Mouse (Mus musculus) MEL (cell line): ENCODE results near the gene Uspl1. TPM values are rescaled to one million over a fixed set of nuclear protein-coding genes. Genes with fewer than 3 reads are reported as not detected.

Experiments
- DNase-seq: peaks from one replicate; pipeline ENCODE4 v3.0.0; 2011; ENCODE audit warnings: low read depth, low spot score
- H3K27ac ChIP-seq: 2 replicates; pipeline ENCODE4 v1.5.1; 2012; ENCODE audit warnings: low read depth, mild to moderate bottlenecking, control low read depth, low read length, moderate library complexity; ENCODE audit not compliant: control insufficient read depth
- H3K27me3 ChIP-seq, 2 experiments: fragments of 150-350 bp in 1 of 2; sonication (generic) in 1 of 2; 2 replicates each; pipeline ENCODE4 v1.6.1; 2012; ENCODE audit warnings: low read length in 2 of 2, mild to moderate bottlenecking in 2 of 2, improper control_type of control experiment in 1 of 2, moderate library complexity in 1 of 2; ENCODE audit not compliant: insufficient read depth in 2 of 2, control insufficient read depth in 1 of 2
- H3K36me3 ChIP-seq, 2 experiments: 2 replicates each; pipeline ENCODE4 v1.6.1; 2012 to 2014; ENCODE audit warnings: low read length in 2 of 2, improper control_type of control experiment in 1 of 2, inconsistent platforms in 1 of 2, mild to moderate bottlenecking in 1 of 2; ENCODE audit not compliant: insufficient read depth in 2 of 2, control insufficient read depth in 1 of 2
- H3K4me1 ChIP-seq, 2 experiments: fragments of 150-350 bp in 1 of 2; sonication (generic) in 1 of 2; 2 replicates each; pipeline ENCODE4 v1.6.1; 2012; ENCODE audit warnings: low read length in 2 of 2, improper control_type of control experiment in 1 of 2, mild to moderate bottlenecking in 1 of 2; ENCODE audit not compliant: insufficient read depth in 2 of 2, control insufficient read depth in 1 of 2
- H3K4me3 ChIP-seq, 2 experiments: fragments of 150-350 bp in 1 of 2; sonication (generic) in 1 of 2; 2 replicates each; pipeline ENCODE4 v1.5.1; 2012; ENCODE audit warnings: low read depth in 2 of 2, low read length in 2 of 2, mild to moderate bottlenecking in 2 of 2, moderate library complexity in 2 of 2, control low read depth in 1 of 2, improper control_type of control experiment in 1 of 2; ENCODE audit not compliant: control insufficient read depth in 1 of 2, insufficient read depth in 1 of 2
- H3K79me2 ChIP-seq: 2 replicates; pipeline ENCODE4 v1.6.1; 2012; ENCODE audit warnings: mild to moderate bottlenecking, low read length, moderate library complexity; ENCODE audit not compliant: control insufficient read depth, poor library complexity, insufficient read depth
- H3K9ac ChIP-seq: 2 replicates; pipeline ENCODE4 v1.6.1; 2012; ENCODE audit warnings: low read depth, mild to moderate bottlenecking, control low read depth, low read length, moderate library complexity; ENCODE audit not compliant: control insufficient read depth, poor library complexity, severe bottlenecking
- H3K9me3 ChIP-seq: fragments of 150-350 bp; sonication (generic); replicated peaks from 2 replicates; pipeline ENCODE4 v1.6.1; 2012; ENCODE audit warnings: mild to moderate bottlenecking, low read length, improper control_type of control experiment, moderate library complexity; ENCODE audit not compliant: insufficient read depth
- BHLHE40 ChIP-seq: IDR thresholded peaks from 2 replicates; pipeline ENCODE4 v1.6.1; 2012; ENCODE audit warnings: low read depth, mild to moderate bottlenecking, inconsistent platforms, low read length, improper control_type of control experiment, borderline replicate concordance
- E2F4 ChIP-seq: IDR thresholded peaks from 2 replicates; pipeline ENCODE4 v1.6.1; 2011; ENCODE audit warnings: low read depth, low read length, improper control_type of control experiment, borderline replicate concordance
- EP300 ChIP-seq, 2 experiments: IDR thresholded peaks; 2 replicates each; pipeline ENCODE4 v1.6.1; 2011; ENCODE audit warnings: improper control_type of control experiment in 2 of 2, low read length in 2 of 2, low read depth in 1 of 2, mild to moderate bottlenecking in 1 of 2
- ETS1 ChIP-seq: IDR thresholded peaks from 2 replicates; pipeline ENCODE4 v1.6.1; 2012; ENCODE audit warnings: low read depth, mild to moderate bottlenecking, inconsistent platforms, low read length, improper control_type of control experiment, moderate library complexity
- GABPA ChIP-seq: IDR thresholded peaks from 2 replicates; pipeline ENCODE4 v1.6.1; 2012; ENCODE audit warnings: low read depth, mild to moderate bottlenecking, inconsistent platforms, low read length, improper control_type of control experiment, moderate library complexity
- GATA1 ChIP-seq: IDR thresholded peaks from 2 replicates; pipeline ENCODE4 v1.6.1; 2011; ENCODE audit warnings: low read depth, low read length, improper control_type of control experiment
- HCFC1 ChIP-seq: IDR thresholded peaks from 2 replicates; pipeline ENCODE4 v1.6.1; 2012; ENCODE audit warnings: low read depth, mild to moderate bottlenecking, inconsistent platforms, low read length, improper control_type of control experiment, moderate library complexity
- MAX ChIP-seq: IDR thresholded peaks from 2 replicates; pipeline ENCODE4 v1.6.1; 2011; ENCODE audit warnings: low read length, improper control_type of control experiment
- MEF2A ChIP-seq: IDR thresholded peaks from 2 replicates; pipeline ENCODE4 v1.6.1; 2014; ENCODE audit warnings: low read depth, mild to moderate bottlenecking, inconsistent platforms, low read length, improper control_type of control experiment; ENCODE audit not compliant: poor library complexity, insufficient replicate concordance, severe bottlenecking; ENCODE audit errors: extremely low read depth
- MXI1 ChIP-seq: IDR thresholded peaks from 2 replicates; pipeline ENCODE4 v1.6.1; 2011; ENCODE audit warnings: mild to moderate bottlenecking, low read depth, low read length, improper control_type of control experiment
- MYB ChIP-seq: IDR thresholded peaks from 2 replicates; pipeline ENCODE4 v1.6.1; 2011; ENCODE audit warnings: mild to moderate bottlenecking, low read depth, low read length, improper control_type of control experiment
- NRF1 ChIP-seq: IDR thresholded peaks from 2 replicates; pipeline ENCODE4 v1.6.1; 2014; ENCODE audit warnings: low read depth, mild to moderate bottlenecking, inconsistent platforms, low read length, improper control_type of control experiment, moderate library complexity; ENCODE audit not compliant: poor library complexity, insufficient read depth, severe bottlenecking
- POLR2AphosphoS2 ChIP-seq: IDR thresholded peaks from 2 replicates; pipeline ENCODE4 v1.6.1; 2011; ENCODE audit warnings: low read length, improper control_type of control experiment
- RAD21 ChIP-seq: IDR thresholded peaks from 2 replicates; pipeline ENCODE4 v1.6.1; 2011; ENCODE audit warnings: mild to moderate bottlenecking, low read depth, low read length, improper control_type of control experiment
- RCOR1 ChIP-seq: IDR thresholded peaks from 2 replicates; pipeline ENCODE4 v1.6.1; 2012; ENCODE audit warnings: low read depth, mild to moderate bottlenecking, inconsistent platforms, low read length, improper control_type of control experiment
- TBP ChIP-seq: IDR thresholded peaks from 2 replicates; pipeline ENCODE4 v1.8.0; 2011; ENCODE audit warnings: low read depth, low read length, improper control_type of control experiment
- UBTF ChIP-seq: IDR thresholded peaks from 2 replicates; pipeline ENCODE4 v1.6.1; 2012; ENCODE audit warnings: low read depth, mild to moderate bottlenecking, inconsistent platforms, low read length, improper control_type of control experiment, moderate library complexity, borderline replicate concordance; ENCODE audit not compliant: insufficient read depth
- USF1 ChIP-seq: IDR thresholded peaks from 2 replicates; pipeline ENCODE4 v1.6.1; 2014; ENCODE audit warnings: low read depth, mild to moderate bottlenecking, inconsistent platforms, low read length, improper control_type of control experiment, moderate library complexity
- ZKSCAN1 ChIP-seq: IDR thresholded peaks from 2 replicates; pipeline ENCODE4 v1.6.1; 2012; ENCODE audit warnings: low read depth, mild to moderate bottlenecking, inconsistent platforms, low read length, improper control_type of control experiment, moderate library complexity
- ZMIZ1 ChIP-seq: IDR thresholded peaks from 2 replicates; pipeline ENCODE4 v1.6.1; 2012; ENCODE audit warnings: low read depth, mild to moderate bottlenecking, inconsistent platforms, low read length, improper control_type of control experiment, moderate library complexity
- ZNF384 ChIP-seq: IDR thresholded peaks from 2 replicates; pipeline ENCODE4 v1.6.1; 2012; ENCODE audit warnings: low read depth, mild to moderate bottlenecking, inconsistent platforms, low read length, improper control_type of control experiment
- polyA plus RNA-seq, 2 experiments: library from polyadenylated mRNA; stranded (reverse) in 1 of 2; unstranded in 1 of 2; fragments of >175 nt in 1 of 2; fragments of >200 nt in 1 of 2; gene quantifications; 2 replicates each; pipeline versions ENCODE4 v1.2.1 to v1.2.4; 2012; ENCODE audit warnings: low replicate concordance in 2 of 2, low read depth in 1 of 2; ENCODE audit not compliant: insufficient read length in 2 of 2, insufficient read depth in 1 of 2, missing spikeins in 1 of 2
- total RNA-seq: library from RNA; depleted of rRNA; stranded (reverse); fragments of 300-350 nt; gene quantifications from 2 replicates; pipeline ENCODE4 v1.2.3, GENCODE M21; 2012

Uspl1 gene
- total and polyA plus RNA-seq, 3 experiments: 68.5 to 179 (median 94.4) TPM

DNA sequence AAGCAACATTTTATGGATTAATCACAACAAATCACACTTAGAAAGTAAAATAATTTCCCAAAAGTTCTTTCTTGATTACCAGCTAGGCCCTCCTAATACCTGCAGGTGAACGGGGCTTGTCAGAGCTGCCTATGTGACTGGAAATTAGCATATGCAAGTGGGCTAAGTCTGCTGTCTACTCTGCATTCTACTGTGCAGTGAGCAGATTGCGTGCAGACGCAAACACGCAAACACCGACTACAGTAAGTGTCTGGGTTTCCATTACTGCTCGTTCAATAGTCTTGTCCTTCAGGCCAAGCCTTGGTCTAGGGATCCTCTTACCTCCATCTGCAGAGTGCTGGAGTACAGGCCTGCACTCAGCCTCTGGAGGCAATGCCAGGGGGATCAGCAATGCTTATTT is 8.4 kb upstream of the Uspl1 start:
- Histone ChIP-seq H3K4me3 (no peak overlapping the region), H3K27ac (no peak overlapping the region), H3K9me3 (no peaks in the 10 kb centered on the region), H3K36me3 (peaks cover 0 to 17% of the 10 kb centered on the region in 2 experiments; a peak in 2 of 4 replicates), H3K9ac (no peak overlapping the region), H3K79me2 (no peaks in the 10 kb centered on the region), H3K4me1 (peaks cover 12 to 16% of the 10 kb centered on the region in 2 experiments), H3K27me3 (no peaks in the 10 kb centered on the region)
- DNase-seq: no peak
- TF ChIP-seq RAD21 (no peak), POLR2AphosphoS2 (no peak)

DNA sequence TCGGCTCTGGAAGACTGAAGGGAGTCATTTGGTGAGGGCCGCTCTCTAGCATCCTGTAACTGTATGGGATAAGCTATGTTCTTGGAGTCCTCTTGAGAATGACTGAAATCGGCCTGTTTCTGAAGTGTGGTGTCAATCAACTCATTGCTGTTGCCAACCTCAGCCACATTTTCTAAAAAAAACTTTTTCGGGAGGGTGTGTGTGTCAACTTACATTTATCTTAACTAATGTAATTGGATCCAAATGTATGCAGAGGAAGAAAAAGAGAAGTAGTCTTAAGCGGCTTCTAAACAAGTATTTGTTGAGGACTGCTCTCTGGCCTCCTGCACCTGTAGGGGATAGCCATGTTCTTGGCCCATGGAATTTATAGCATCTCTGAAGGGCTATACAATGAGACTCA is 6.1 kb upstream of the Uspl1 start:
- Histone ChIP-seq H3K36me3 (peaks cover 0 to 35% of the 10 kb centered on the region in 2 experiments; a peak in 2 of 4 replicates), H3K9me3 (no peaks in the 10 kb centered on the region), H3K79me2 (0 out of 2 replicates have a peak, but pooled peaks cover 2% of the 10 kb centered on the region), H3K9ac (peak overlapping the region; percentile 33), H3K4me3 (peak overlapping the region; percentile 18 to 38), H3K27ac (peak overlapping the region; percentile 42; the same call in 1 of the 2 replicates), H3K4me1 (peaks cover 19 to 22% of the 10 kb centered on the region in 2 experiments), H3K27me3 (no peaks in the 10 kb centered on the region)
- TF ChIP-seq MXI1: peak; percentile 36; the same call in 1 of the 2 replicates
- no peak for TF ChIP-seq E2F4
- peak; percentile 70; the same call in 1 of the 2 replicates for TF ChIP-seq MEF2A
- peak; percentile 22 to 57; a peak in 3 of 4 replicates for TF ChIP-seq EP300 (IDR thresholded peaks at IDR 0.05; ENCODE audit: low read depth in 1 of 2, low read length in 2 of 2)
- TF ChIP-seq TBP: peak; percentile 81
- no peak for TF ChIP-seq HCFC1
- TF ChIP-seq ZKSCAN1: no peak
- no peak for TF ChIP-seq MYB
- TF ChIP-seq USF1: no peak
- TF ChIP-seq MAX: no peak
- TF ChIP-seq UBTF: no peak
- peak; percentile 35; the same call in 1 of the 2 replicates for TF ChIP-seq GATA1
- TF ChIP-seq ETS1: peak; percentile 60; the same call in 1 of the 2 replicates
- no peak for TF ChIP-seq GABPA
- no peak for TF ChIP-seq ZMIZ1
- TF ChIP-seq RCOR1: peak; percentile 39; the same call in 1 of the 2 replicates
- TF ChIP-seq BHLHE40: no peak
- TF ChIP-seq NRF1: no peak
- peak; percentile 88 for TF ChIP-seq ZNF384
- DNase-seq: peak; percentile 84
